Mouse (Mus musculus): Measurements from ENCODE around the gene Dync1i2. TPM values are rescaled to one million over a fixed set of nuclear protein-coding genes. Genes with fewer than 3 reads are reported as not detected.

The Dync1i2 gene
- total and polyA plus RNA-seq, 3 experiments, result 19.9 to 58.7 (median 56.2) TPM

- H3K27ac ChIP-seq, result peak overlapping the region; percentile 95
- no peak for TF ChIP-seq POLR2A (IDR thresholded peaks at IDR 0.05; ENCODE audit: insufficient read depth, low read depth, low read length)
- TF ChIP-seq CTCF (IDR thresholded peaks at IDR 0.05), result no peak
- TF ChIP-seq EP300 (IDR thresholded peaks at IDR 0.05; ENCODE audit: insufficient read depth, low read depth, low read length), result no peak
- peaks cover 2% of the 10 kb centered on the region for H3K4me1 ChIP-seq (ENCODE audit: control insufficient read depth, insufficient read depth, low read length)
- peaks cover 3% of the 10 kb centered on the region for H3K79me2 ChIP-seq (replicated peaks; ENCODE audit: control insufficient read depth, insufficient read depth, low read length)
- under 1% methylated on average over 6 of the region's 6 CpGs for WGBS
- no peaks in the 10 kb centered on the region; the same call in 1 of the 2 replicates for H3K27me3 ChIP-seq (ENCODE audit: control insufficient read depth, insufficient read depth, low read length)
- intact Hi-C loops (cut with DNase I), result loop anchor here (5.0 to 10.0 kb wide), 2 partner anchors 158 to 550 kb away; partner anchors contain the start of genes Dcaf17, Gm26558, Gorasp2 and Mettl8
- H3K36me3 ChIP-seq (ENCODE audit: control insufficient read depth, insufficient read depth, low read length), result peaks cover 9% of the 10 kb centered on the region
- no peak for DNase-seq
- peak overlapping the region; percentile 92 for H3K9ac ChIP-seq (ENCODE audit: low read depth, low read length)
- H3K4me3 ChIP-seq, result peak overlapping the region; percentile 98
These were observed 837 bp downstream of the Dync1i2 start for GRCm38 (mm10) chr2:71212360-71212726.

- no peak for DNase-seq
- Histone ChIP-seq H3K4me1 (ENCODE audit: control insufficient read depth, insufficient read depth, low read length) (no peaks in the 10 kb centered on the region), H3K9ac (ENCODE audit: low read depth, low read length) (no peak overlapping the region), H3K27ac (no peak overlapping the region), H3K27me3 (ENCODE audit: control insufficient read depth, insufficient read depth, low read length) (no peaks in the 10 kb centered on the region), H3K79me2 (replicated peaks; ENCODE audit: control insufficient read depth, insufficient read depth, low read length) (peaks cover 2% of the 10 kb centered on the region), H3K4me3 (no peak overlapping the region), H3K36me3 (ENCODE audit: control insufficient read depth, insufficient read depth, low read length) (peaks cover 3% of the 10 kb centered on the region)
- intact Hi-C loops (cut with DNase I), result no loop called here
- WGBS, result 88% methylated on average over 1 of the region's 1 CpGs
- TF ChIP-seq EP300 (IDR thresholded peaks at IDR 0.05; ENCODE audit: insufficient read depth, low read depth, low read length), result no peak
- TF ChIP-seq CTCF (IDR thresholded peaks at IDR 0.05), result no peak
- no peak for TF ChIP-seq POLR2A (IDR thresholded peaks at IDR 0.05; ENCODE audit: insufficient read depth, low read depth, low read length)
These were observed 9.5 kb downstream of the Dync1i2 start for GRCm38 (mm10) chr2:71221020-71221419.

GRCm38 (mm10) chr2:71227398-71227797 is 15.9 kb downstream of the Dync1i2 start:
- H3K79me2 ChIP-seq (replicated peaks; ENCODE audit: control insufficient read depth, insufficient read depth, low read length), result peaks cover 3% of the 10 kb centered on the region; the same call in 1 of the 2 replicates
- peaks cover 5% of the 10 kb centered on the region for H3K4me1 ChIP-seq (ENCODE audit: control insufficient read depth, insufficient read depth, low read length)
- no peak for TF ChIP-seq EP300 (IDR thresholded peaks at IDR 0.05; ENCODE audit: insufficient read depth, low read depth, low read length)
- TF ChIP-seq CTCF (IDR thresholded peaks at IDR 0.05), result peak; percentile 65
- no peak for TF ChIP-seq POLR2A (IDR thresholded peaks at IDR 0.05; ENCODE audit: insufficient read depth, low read depth, low read length)
- 30% methylated on average over 1 of the region's 1 CpGs for WGBS
- no peak for DNase-seq
- H3K36me3 ChIP-seq (ENCODE audit: control insufficient read depth, insufficient read depth, low read length), result peaks cover 11% of the 10 kb centered on the region
- no peak overlapping the region for H3K27ac ChIP-seq
- H3K27me3 ChIP-seq (ENCODE audit: control insufficient read depth, insufficient read depth, low read length), result no peaks in the 10 kb centered on the region
- no peak overlapping the region for H3K4me3 ChIP-seq
- no peak overlapping the region for H3K9ac ChIP-seq (ENCODE audit: low read depth, low read length)
- intact Hi-C loops (cut with DNase I), result no loop called here

GRCm38 (mm10) chr2:71229603-71230002 is 18.1 kb downstream of the Dync1i2 start:
- Histone ChIP-seq H3K4me3 (no peak overlapping the region), H3K27ac (no peak overlapping the region), H3K36me3 (ENCODE audit: control insufficient read depth, insufficient read depth, low read length) (peaks cover 13% of the 10 kb centered on the region), H3K27me3 (ENCODE audit: control insufficient read depth, insufficient read depth, low read length) (no peaks in the 10 kb centered on the region), H3K79me2 (replicated peaks; ENCODE audit: control insufficient read depth, insufficient read depth, low read length) (peaks cover 1% of the 10 kb centered on the region; the same call in 1 of the 2 replicates), H3K9ac (ENCODE audit: low read depth, low read length) (no peak overlapping the region), H3K4me1 (ENCODE audit: control insufficient read depth, insufficient read depth, low read length) (peaks cover 5% of the 10 kb centered on the region)
- DNase-seq, result no peak
- 70% methylated on average over 1 of the region's 1 CpGs for WGBS
- TF ChIP-seq CTCF (IDR thresholded peaks at IDR 0.05) (no peak), POLR2A (IDR thresholded peaks at IDR 0.05; ENCODE audit: insufficient read depth, low read depth, low read length) (no peak), EP300 (IDR thresholded peaks at IDR 0.05; ENCODE audit: insufficient read depth, low read depth, low read length) (no peak)
- intact Hi-C loops (cut with DNase I), result no loop called here

- no peak for DNase-seq
- intact Hi-C loops (cut with DNase I), result no loop called here
- Histone ChIP-seq H3K9ac (ENCODE audit: low read depth, low read length) (no peak overlapping the region), H3K4me1 (ENCODE audit: control insufficient read depth, insufficient read depth, low read length) (peaks cover 5% of the 10 kb centered on the region), H3K36me3 (ENCODE audit: control insufficient read depth, insufficient read depth, low read length) (peaks cover 13% of the 10 kb centered on the region), H3K79me2 (replicated peaks; ENCODE audit: control insufficient read depth, insufficient read depth, low read length) (peaks cover 1% of the 10 kb centered on the region; the same call in 1 of the 2 replicates), H3K4me3 (no peak overlapping the region), H3K27ac (no peak overlapping the region), H3K27me3 (ENCODE audit: control insufficient read depth, insufficient read depth, low read length) (no peaks in the 10 kb centered on the region)
- TF ChIP-seq POLR2A (IDR thresholded peaks at IDR 0.05; ENCODE audit: insufficient read depth, low read depth, low read length) (no peak), EP300 (IDR thresholded peaks at IDR 0.05; ENCODE audit: insufficient read depth, low read depth, low read length) (no peak), CTCF (IDR thresholded peaks at IDR 0.05) (no peak)
- WGBS, result 54% methylated on average over 5 of the region's 5 CpGs
These were observed 20.4 kb downstream of the Dync1i2 start for GRCm38 (mm10) chr2:71231951-71232350.

- H3K9ac ChIP-seq (ENCODE audit: low read depth, low read length), result no peak overlapping the region
- intact Hi-C loops (cut with DNase I), result no loop called here
- DNase-seq, result no peak
- H3K36me3 ChIP-seq (ENCODE audit: control insufficient read depth, insufficient read depth, low read length), result peaks cover 13% of the 10 kb centered on the region
- 67% methylated on average over 2 of the region's 2 CpGs for WGBS
- H3K79me2 ChIP-seq (replicated peaks; ENCODE audit: control insufficient read depth, insufficient read depth, low read length), result peaks cover 1% of the 10 kb centered on the region; the same call in 1 of the 2 replicates
- H3K27me3 ChIP-seq (ENCODE audit: control insufficient read depth, insufficient read depth, low read length), result no peaks in the 10 kb centered on the region
- TF ChIP-seq CTCF (IDR thresholded peaks at IDR 0.05) (no peak), POLR2A (IDR thresholded peaks at IDR 0.05; ENCODE audit: insufficient read depth, low read depth, low read length) (no peak), EP300 (IDR thresholded peaks at IDR 0.05; ENCODE audit: insufficient read depth, low read depth, low read length) (no peak)
- no peak overlapping the region for H3K4me3 ChIP-seq
- H3K27ac ChIP-seq, result no peak overlapping the region
- peaks cover 5% of the 10 kb centered on the region for H3K4me1 ChIP-seq (ENCODE audit: control insufficient read depth, insufficient read depth, low read length)
These were observed 21.5 kb downstream of the Dync1i2 start for GRCm38 (mm10) chr2:71232976-71233375.
